Comparison of ENCODE assay signal across 16 mouse cellular contexts in genomic region chr13:27026614-27027013, GRCm38 (mm10). TPM values are rescaled to one million over a fixed set of nuclear protein-coding genes. Genes with fewer than 3 reads are reported as not detected.
DNase-seq lines count a peak whose midpoint lies in the region.
"Had no signal": no experiment of that assay in that cellular context is flagged by ENCODE, and none has a peak within 500 bp of the region (broad histone marks: within the 10 kb centered on the region; RNA-seq: fewer than 3 reads in every experiment).

No protein-coding gene starts in this region.

- DNase-seq in 3134 (ENCODE audit: extremely low read depth, insufficient read length, low spot score) (peak; percentile 10), 3T3-L1 (ENCODE audit: low read depth, low spot score) (peak; percentile 63), NIH3T3 (ENCODE audit: low read depth) (peak; percentile 32)
- no peak for DNase-seq in adrenal gland, postnatal 14 days
- DNase-seq in kidney, adult 9 months, result no peak
- DNase-seq in urinary bladder, postnatal 36 days (ENCODE audit: low spot score in 2 of 2), result no peak
- DNase-seq: adrenal gland, adult 2 months; adrenal gland, postnatal 10 days; adrenal gland, postnatal 36 days; cerebellum, adult 11-12 months; cerebellum, adult 2 months; cerebellum, adult 9-10 months; cerebellum, postnatal 10 days; cerebellum, postnatal 25 days; forebrain, postnatal 0 days had no signal

RNA-seq across cellular contexts. Expression of gene Prl, which starts 30.8 kb away (rescaled TPM):
- total RNA-seq in adrenal gland, postnatal 14 days (2021), result not detected in 2 replicates
- total RNA-seq: adrenal gland, adult 2 months; adrenal gland, postnatal 10 days; adrenal gland, postnatal 36 days; CH12.LX; forebrain, postnatal 0 days had no signal

Comparison
In these comparisons a context has a peak if more than half of its experiments do, and no peak if none do; other contexts are left out.
1. DNase-seq: peak in 3134 (single experiment), 3T3-L1 (single experiment) and NIH3T3 (single experiment); none in adrenal gland, postnatal 14 days (single experiment), kidney, adult 9 months (single experiment) and urinary bladder, postnatal 36 days (0 of 2).